Mouse (Mus musculus) kidney, postnatal 25 days (tissue): ENCODE data around the gene Armc5.

ENCODE experiments used
- DNase-seq, 2 experiments: peaks; one replicate each; pipeline ENCODE4 v3.0.0; 2021; ENCODE audit warnings: mixed read lengths in 2 of 2

The Armc5 gene

DNA sequence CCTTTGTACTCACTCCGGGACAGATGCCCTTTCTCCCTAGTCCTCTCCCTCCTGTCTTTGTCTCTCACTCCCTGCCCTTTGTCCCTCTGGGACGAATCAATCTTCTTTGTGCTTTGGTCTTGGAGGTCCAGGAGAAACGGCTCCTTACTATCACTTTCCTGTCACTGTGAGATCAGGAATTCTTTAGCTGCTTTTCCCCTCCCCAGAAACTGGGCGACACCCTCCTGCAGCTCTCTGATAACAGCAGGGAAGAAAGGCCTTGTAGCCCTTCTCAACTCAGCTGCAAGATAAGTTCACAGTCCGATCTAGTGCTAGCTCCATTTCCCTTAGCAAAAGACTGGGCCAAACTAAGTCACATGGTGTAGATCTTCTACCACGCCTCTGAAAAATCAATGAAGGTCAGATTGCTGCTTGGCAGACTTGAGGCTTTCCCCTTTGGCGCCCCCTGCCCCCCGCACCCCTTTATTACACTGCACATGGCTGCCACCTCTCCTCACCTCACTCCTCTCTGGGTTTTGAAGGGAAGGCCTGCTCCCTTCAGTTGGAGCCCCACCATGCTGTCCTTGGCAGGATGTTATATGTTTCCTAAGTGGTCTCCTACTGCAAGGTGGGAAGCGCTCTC is 51.9 kb downstream of the Armc5 start:
- no peak for DNase-seq
